Mouse (Mus musculus) lung, adult 2 months (tissue): ENCODE data around the gene Rab44. TPM values are rescaled to one million over a fixed set of nuclear protein-coding genes. Genes with fewer than 3 reads are reported as not detected.
"Not testable (repeated sequence)": the region's sequence is repeated elsewhere in the genome, so short reads cannot be mapped to it uniquely, and the experiment has no call there.

ENCODE experiments used
- DNase-seq: peaks from one replicate; pipeline ENCODE4 v3.0.0; 2022
- H3K4me1 ChIP-seq: fragments of 200-500 bp; 2 replicates; pipeline ENCODE4 v1.6.1; 2011; ENCODE audit warnings: low read length; ENCODE audit not compliant: control insufficient read depth, insufficient read depth
- H3K4me3 ChIP-seq: fragments of 200-500 bp; replicated peaks from 2 replicates; pipeline ENCODE3; 2011; ENCODE audit warnings: low read depth, mild to moderate bottlenecking, control low read depth, low read length; ENCODE audit errors: extremely low read depth
- CTCF ChIP-seq: fragments of 200-500 bp; IDR thresholded peaks from 2 replicates; pipeline ENCODE4 v1.5.1; 2011; ENCODE audit warnings: mild to moderate bottlenecking, low read length, control low read depth; ENCODE audit not compliant: insufficient read depth
- POLR2A ChIP-seq: fragments of 200-500 bp; IDR thresholded peaks from 2 replicates; pipeline ENCODE4 v1.6.1; 2011; ENCODE audit warnings: low read depth, mild to moderate bottlenecking, control low read depth, low read length, borderline replicate concordance; ENCODE audit errors: extremely low read depth
- whole genome bisulfite sequencing: fragments of 180-500 bp; shearing (Covaris S2); methylation state at CpG from one replicate; pipeline ENCODE4 v1.1.7; 2018; 5-methylcytosine and 5-hydroxymethylcytosine counted together
- polyA plus RNA-seq: library from polyadenylated mRNA; depleted of rRNA; stranded (reverse); fragments of >200 nt; gene quantifications from 2 replicates; pipeline ENCODE4 v1.2.3, GENCODE M21; 2012

The Rab44 gene
- polyA plus RNA-seq, 1 experiment = 13.0 TPM

DNA sequence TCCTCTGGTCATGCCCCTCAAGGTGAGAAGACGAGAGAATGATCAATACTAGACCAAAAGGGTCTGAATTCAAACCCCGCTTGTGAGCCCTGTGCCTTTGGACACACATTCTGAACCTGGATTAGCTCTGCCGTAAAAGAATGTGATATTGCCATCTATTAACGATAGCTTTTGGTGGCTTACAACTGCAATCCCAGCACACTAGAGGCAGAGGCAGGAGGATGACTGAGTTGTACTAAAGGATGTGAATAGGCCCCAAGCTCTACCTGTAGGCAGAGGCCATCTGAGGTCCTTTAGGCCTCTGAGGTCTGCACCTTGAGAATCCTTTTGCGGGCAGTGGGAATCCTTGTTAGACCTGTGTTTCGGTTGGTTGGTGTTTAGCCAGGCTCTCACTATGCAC is 17.7 kb upstream of the Rab44 start:
- TF ChIP-seq POLR2A (no peak), CTCF (no peak)
- H3K4me1 ChIP-seq = peaks cover 7% of the 10 kb centered on the region; the same call in 1 of the 2 replicates
- peak; percentile 1 for DNase-seq
- H3K4me3 ChIP-seq = no peak overlapping the region
- 96% methylated on average over 6 of the region's 6 CpGs for WGBS

DNA sequence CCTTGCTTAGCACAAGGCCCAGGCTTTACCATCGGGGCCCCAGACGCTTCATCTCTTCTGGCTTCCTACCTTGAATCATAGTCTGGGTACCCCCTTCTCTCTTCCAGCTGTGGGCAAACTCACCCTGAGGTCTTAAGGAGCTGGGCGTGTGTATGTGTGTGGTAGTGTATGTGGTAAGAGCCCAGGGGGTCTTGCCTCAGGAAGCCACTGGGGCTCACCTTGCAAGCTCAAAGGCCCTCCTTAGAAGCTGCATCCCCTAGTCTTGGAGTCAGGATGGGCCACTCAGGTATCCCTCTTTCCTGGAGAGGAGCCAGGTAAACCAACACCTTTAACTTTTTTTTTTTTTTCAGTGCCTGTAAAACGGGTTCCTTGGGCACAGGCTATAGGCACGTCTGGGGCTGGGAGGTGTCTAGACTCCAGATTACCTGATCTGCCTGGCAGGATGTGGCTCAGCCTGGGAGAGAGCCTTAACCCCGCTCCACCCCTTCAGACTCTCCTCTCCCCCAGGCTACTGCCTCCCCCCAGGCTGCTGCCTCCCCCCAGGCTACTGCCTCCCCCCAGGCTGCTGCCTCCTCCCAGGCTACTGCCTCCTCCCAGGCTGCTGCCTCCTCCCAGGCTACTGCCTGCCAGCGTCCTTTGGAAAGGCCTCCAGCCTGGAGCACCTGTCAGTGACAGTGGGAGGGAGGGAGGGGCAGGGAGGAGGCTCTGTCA is 16.9 kb upstream of the Rab44 start:
- H3K4me3 ChIP-seq = no peak overlapping the region
- DNase-seq = peak; percentile 2
- TF ChIP-seq CTCF (no peak), POLR2A (no peak)
- WGBS = 74% methylated on average over 7 of the region's 7 CpGs
- H3K4me1 ChIP-seq = peaks cover 7% of the 10 kb centered on the region; the same call in 1 of the 2 replicates

DNA sequence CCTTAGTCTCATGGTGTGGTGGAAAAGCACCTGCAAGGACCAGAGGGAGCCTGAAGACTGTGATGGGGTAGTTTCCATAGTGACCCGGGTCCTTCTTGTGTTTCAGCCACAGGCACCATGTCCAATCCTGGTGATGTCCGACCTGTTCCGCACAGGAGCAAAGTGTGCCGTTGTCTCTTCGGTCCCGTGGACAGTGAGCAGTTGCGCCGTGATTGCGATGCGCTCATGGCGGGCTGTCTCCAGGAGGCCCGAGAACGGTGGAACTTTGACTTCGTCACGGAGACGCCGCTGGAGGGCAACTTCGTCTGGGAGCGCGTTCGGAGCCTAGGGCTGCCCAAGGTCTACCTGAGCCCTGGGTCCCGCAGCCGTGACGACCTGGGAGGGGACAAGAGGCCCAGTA is 15.7 kb upstream of the Rab44 start:
- 96% methylated on average over 24 of the region's 24 CpGs for WGBS
- peak; percentile 1 for DNase-seq
- TF ChIP-seq POLR2A (no peak), CTCF (no peak)
- Histone ChIP-seq H3K4me3 (no peak overlapping the region), H3K4me1 (peaks cover 6% of the 10 kb centered on the region; the same call in 1 of the 2 replicates)

DNA sequence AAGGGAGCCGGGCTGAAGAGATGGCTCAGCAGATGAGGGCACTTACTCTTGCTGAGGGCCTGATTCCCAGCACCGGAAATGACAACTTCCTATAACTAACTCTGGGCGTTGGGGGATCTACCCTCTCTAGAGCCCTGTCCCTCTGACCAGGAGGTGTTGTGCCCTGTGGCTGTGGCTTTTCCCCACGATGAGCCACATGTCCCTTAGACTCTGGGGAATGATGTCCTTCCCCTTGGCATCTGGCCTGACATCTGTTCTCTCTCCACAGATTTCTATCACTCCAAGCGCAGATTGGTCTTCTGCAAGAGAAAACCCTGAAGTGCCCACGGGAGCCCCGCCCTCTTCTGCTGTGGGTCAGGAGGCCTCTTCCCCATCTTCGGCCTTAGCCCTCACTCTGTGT is 14.9 kb upstream of the Rab44 start:
- no peak overlapping the region for H3K4me3 ChIP-seq
- peak; percentile 2 for DNase-seq
- TF ChIP-seq POLR2A (no peak), CTCF (no peak)
- 68% methylated on average over 8 of the region's 8 CpGs for WGBS
- H3K4me1 ChIP-seq = 0 out of 2 replicates have a peak, but pooled peaks cover 2% of the 10 kb centered on the region

DNA sequence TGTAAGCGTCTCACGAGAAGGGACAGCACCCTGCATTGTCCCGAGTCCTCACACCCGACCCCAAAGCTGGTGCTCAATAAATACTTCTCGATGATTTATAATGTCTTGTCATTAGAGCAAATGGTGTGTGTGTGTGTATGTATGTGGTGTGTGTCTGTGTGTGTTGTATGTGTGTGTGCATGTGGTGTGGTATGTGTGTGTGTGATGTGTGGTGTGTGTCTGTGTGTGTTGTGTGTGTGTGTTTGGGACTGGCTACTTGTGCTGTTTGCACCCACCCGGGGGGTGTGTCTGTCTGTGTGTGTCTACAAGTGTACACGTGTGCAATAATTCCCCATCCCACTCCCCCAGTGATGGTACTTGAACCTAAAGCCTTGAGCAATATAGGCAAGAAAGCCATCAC is 13.3 kb upstream of the Rab44 start:
- TF ChIP-seq POLR2A (no peak), CTCF (no peak)
- 0 out of 2 replicates have a peak, but pooled peaks cover 1% of the 10 kb centered on the region for H3K4me1 ChIP-seq
- no peak overlapping the region for H3K4me3 ChIP-seq
- peak; percentile 1 for DNase-seq
- 91% methylated on average over 7 of the region's 7 CpGs for WGBS

DNA sequence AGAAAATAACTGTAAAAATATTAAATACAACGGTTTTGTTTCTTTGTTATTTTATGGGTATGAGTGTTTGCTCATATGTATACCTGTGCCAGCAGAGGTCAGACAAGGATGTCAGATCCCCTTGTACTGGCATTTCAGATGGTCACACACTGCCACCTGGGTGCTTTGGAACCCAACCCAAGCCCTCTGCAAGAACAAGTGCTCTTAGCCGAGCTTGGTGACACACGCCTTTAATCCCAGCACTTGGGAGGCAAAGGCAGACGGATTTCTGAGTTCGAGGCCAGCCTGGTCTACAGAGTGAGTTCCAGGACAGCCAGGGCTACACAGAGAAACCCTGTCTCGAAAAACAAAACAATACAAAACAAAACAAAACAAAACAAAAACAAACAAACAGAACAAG is 3.6 kb upstream of the Rab44 start:
- WGBS = 71% methylated on average over 6 of the region's 6 CpGs

DNA sequence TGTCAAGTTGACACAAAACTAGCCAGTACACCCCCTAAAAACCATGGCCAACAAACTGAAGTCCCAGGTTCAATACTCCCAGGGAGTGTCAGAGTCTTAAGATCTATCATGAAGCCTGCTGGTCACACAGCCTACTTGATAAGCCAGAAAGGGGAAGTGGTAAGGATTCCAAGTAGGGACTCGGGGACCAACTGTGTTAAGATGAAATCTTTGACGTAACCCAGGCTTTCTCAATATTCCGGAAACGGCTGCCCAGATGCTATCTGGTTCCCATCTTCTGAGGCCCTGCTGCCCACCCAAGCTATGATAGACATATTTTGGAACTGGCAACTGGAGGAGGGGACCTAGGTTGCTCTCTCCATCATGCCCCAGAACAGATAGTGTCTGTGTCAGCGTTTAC is 2.6 kb upstream of the Rab44 start:
- DNase-seq = no peak
- no peak overlapping the region for H3K4me3 ChIP-seq
- TF ChIP-seq POLR2A (no peak), CTCF (no peak)
- H3K4me1 ChIP-seq = no peaks in the 10 kb centered on the region
- 69% methylated on average over 5 of the region's 5 CpGs for WGBS

More for the DNA sequence above, 3.6 kb upstream of the Rab44 start:
- DNase-seq, H3K4me3 ChIP-seq, H3K4me1 ChIP-seq: not testable (repeated sequence)

DNA sequence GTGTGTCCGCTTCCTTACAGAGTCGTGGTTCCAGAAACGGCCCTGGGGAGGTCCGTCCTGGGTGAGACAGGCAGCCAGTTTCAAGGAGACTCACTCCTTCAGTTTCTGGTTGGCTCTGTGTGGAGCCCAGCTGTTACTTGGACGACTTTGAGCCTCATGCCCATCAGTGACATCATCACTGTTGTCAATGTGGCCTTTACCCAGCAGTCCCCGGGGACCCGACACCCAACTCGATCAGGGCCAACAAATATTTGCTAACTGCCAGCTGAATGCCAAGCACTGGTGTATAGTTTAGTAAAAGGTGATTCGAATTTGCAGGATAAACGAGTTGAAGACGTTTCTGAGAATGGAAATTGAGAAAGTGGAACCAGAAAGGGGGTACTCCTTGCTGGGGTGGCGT is 2.1 kb downstream of the Rab44 start:
- Histone ChIP-seq H3K4me3 (no peak overlapping the region), H3K4me1 (no peaks in the 10 kb centered on the region; the same call in 1 of the 2 replicates)
- DNase-seq = no peak
- TF ChIP-seq POLR2A = no peak
- no peak for TF ChIP-seq CTCF
- WGBS = 54% methylated on average over 12 of the region's 12 CpGs

DNA sequence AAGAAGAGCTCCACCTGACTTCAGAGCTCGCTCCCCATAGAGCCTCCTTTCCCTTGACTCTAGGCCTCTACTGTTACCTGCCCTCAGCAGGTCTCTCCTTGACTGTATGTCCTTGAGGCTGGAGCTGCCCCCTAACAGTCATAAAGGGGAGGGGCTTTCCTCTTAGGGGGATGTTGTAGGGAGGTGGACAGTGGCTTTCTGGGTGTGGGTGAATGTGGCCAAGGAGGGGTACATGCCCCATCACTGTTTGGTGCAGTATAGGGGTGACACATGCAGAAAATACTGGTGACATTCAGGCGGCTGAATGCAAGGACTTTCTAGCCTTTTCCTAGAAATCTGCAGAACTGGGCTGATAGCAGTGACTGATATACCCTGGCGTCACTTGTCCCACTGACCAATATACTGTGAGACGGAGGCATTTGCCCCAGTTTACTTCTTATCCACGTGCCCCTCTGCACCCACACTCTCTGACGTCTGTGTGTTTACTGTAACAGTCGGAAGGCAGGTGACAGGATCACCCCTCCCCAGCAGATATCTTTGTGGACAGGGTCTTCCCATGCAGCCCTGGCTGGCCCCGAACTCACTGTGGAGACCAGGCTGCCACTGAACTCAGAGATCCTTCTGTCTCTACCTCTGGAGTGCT is 3.2 kb downstream of the Rab44 start:
- TF ChIP-seq CTCF = no peak
- TF ChIP-seq POLR2A = no peak
- 73% methylated on average over 8 of the region's 8 CpGs for WGBS
- Histone ChIP-seq H3K4me3 (no peak overlapping the region), H3K4me1 (no peaks in the 10 kb centered on the region; the same call in 1 of the 2 replicates)
- no peak for DNase-seq

DNA sequence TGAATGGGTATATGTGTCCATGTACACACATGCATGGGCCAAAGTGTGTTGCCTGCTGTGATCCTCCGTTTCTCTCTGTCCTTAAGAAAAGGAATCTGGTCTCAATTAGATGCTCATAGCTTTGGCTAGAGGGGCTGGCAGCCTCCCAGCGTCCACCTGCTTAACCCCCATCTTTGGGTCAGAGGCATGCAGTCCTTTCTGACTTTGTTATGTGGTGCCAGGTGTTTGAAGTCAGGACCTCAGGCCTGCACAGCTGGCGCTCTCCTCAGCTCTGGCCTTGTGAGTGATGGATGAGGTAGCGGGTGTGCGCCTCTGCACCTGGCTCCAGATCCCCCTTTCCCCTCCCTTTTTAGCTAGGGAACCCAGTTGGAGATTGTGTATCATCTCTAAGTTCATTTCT is 4.1 kb downstream of the Rab44 start:
- Histone ChIP-seq H3K4me1 (no peaks in the 10 kb centered on the region; the same call in 1 of the 2 replicates), H3K4me3 (no peak overlapping the region)
- TF ChIP-seq CTCF = no peak
- TF ChIP-seq POLR2A = no peak
- 55% methylated on average over 5 of the region's 5 CpGs for WGBS
- DNase-seq = no peak

DNA sequence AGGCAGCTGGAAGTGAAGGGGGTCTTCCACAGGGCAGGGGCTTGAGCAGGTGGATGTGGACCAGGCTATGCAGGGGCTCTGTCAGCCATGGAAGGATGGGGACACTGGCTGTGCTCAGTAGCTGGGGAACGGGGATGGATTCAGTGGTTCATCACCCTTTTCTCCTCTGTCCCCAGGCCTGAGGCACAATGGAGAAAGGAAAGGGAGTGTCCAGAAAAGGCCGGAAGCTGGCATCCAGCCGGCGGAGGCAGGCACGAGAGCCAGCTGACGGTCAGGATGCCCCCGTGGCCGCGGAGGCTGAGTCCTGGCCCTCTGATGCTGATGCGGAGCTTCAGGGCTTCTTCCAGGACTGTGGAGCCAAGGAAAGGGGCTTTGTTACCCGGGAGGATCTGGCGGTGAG is 6.7 kb downstream of the Rab44 start:
- H3K4me3 ChIP-seq = no peak overlapping the region
- peak; percentile 30 for DNase-seq
- TF ChIP-seq POLR2A = peak; percentile 23; the same call in 1 of the 2 replicates
- TF ChIP-seq CTCF = no peak
- 37% methylated on average over 12 of the region's 12 CpGs for WGBS
- H3K4me1 ChIP-seq = peaks cover 5% of the 10 kb centered on the region
